Mouse (Mus musculus): ENCODE data around the gene Runx2.

The Runx2 gene

DNA sequence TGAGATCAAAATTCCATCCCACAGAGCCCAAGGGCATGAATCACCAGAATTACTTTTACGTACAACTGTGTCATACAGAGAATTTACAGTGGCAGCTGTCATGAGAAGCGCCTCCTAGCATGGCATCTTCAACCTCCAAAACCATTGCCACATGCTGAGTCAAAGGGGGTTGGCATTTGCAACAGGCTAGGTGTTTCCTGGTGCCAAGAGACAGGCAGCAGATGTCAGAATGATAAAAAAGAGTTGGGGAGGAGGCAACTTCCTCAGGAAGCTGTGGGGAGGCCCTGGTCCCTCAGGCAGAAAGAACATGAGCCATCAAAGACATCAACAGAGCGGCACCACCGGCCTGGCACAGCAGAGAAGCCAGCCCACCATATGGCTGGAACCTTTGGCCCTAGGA is 160.1 kb downstream of the Runx2 start:
- DNase-seq, result no peak

DNA sequence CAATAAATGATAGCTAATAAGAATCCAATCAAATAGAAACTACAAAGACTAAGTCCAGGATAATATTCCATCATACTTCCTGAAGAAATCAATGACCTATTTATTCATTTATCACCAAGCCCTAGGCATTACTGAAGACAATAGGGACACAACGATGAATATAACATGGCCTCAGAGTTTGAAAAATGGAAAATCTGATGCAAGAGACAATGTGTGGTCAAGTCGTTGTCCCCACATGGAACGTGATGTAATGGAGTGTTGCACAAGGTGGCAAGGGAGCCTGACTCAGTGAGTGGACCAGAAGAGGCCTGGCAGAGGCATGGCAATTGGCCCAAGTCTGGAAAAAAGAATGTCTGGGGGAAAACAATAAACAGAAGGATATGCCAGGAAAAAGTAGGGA is 161.5 kb downstream of the Runx2 start:
- no peak for DNase-seq

GRCm38 (mm10) chr17:44652054-44652453 is 162.5 kb downstream of the Runx2 start:
- no peak for DNase-seq

DNA sequence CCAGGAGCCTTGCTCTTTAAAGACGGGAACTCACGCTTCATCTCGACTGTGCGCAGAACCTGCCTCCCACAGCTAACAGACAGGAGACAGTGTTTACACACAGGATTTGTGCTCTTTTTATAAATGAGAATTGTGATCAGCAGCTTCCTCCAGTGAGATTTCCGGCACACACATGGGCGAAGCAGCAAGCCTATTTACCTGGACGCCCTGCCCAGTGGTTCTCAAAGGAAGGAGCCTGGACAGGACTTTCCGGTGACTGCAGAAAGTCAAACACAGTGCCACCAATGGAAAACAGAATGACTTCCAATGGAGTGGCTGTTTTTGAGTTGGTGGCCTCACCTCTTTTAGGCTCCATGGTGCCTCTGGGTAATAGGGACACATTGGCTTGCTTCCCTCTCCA is 163.0 kb downstream of the Runx2 start:
- no peak for DNase-seq

DNA sequence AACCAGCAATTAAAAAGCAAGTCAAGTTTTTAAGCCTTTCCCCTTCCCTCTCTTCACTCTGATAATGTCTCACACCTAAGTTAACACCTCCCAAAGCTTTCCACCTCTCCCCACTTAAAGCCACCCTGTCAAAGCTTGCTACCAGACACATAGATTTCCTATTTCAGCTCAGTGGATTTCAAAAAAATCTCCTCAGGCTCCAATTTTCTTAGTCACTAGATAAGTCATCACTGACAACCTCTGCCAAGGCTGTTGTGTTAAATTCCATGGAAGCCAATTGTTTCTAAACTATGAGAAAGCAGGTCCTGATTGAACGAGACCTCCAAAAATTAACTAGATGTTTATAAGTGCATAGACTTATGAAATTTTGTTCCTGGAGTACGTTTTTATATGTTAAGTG is 164.2 kb downstream of the Runx2 start:
- no peak for DNase-seq

- DNase-seq, result no peak
These were observed 165.5 kb downstream of the Runx2 start for GRCm38 (mm10) chr17:44649056-44649455.

DNA sequence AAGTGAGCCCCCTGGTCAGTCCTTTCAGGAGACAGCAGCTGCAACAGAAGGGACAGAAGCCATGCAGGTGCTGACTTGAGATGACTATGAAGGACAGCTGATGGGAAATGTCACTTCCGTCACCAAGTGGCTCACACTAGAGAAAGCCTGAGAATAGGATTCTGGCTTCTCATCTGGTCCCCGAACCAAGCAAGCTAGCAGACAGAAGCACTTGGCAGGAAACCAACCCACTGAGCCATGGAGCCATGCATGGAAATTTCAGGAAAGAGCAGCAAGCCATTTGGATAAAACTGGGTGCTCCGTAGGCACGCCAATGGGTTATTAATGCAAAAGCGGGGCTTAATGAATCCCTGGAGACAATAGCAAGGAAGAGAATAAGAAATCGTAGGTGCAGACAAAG is 166.7 kb downstream of the Runx2 start:
- DNase-seq, result no peak

DNA sequence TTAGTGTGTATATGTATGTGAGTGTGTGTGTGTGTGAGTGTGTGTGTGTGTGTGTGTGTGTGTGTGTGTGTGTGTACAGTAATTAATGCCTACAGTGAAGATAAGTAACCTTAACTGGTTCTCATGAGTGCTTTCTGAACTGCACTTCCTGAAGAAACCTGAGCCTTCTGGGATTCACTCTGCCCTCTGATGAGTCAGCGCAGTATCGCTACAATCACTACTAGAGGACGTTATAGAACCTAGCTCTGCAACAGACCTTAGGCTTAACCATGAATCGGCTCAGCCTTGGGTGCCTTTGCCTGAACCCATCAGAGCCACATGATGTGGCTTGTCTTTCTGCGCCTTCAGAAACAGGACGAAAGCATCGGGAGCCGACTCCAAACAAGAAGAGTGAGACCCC is 169.5 kb downstream of the Runx2 start:
- DNase-seq, result no peak

DNA sequence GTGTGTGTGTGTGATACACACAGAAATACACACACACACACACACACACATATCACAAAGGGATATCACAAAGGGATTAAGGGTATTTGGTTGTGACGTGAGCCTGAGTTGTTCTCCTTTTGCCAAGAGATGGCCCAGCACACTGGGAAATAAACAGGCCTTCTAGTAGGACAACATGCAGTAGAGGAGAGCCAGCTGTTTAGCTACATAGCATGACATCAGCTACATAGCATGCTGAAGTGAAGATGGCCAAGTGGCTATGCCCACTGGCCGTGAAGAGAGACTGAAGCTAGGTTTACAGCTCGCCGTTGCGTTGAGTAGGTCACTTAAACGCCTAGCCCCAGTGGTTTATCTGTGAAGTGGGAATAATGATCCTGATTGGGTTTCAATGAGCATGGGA is 171.3 kb downstream of the Runx2 start:
- DNase-seq, result no peak

GRCm38 (mm10) chr17:44642126-44642525 is 172.5 kb downstream of the Runx2 start:
- no peak for DNase-seq

- DNase-seq, result no peak
These were observed 173.7 kb downstream of the Runx2 start for GRCm38 (mm10) chr17:44640910-44641309.

DNA sequence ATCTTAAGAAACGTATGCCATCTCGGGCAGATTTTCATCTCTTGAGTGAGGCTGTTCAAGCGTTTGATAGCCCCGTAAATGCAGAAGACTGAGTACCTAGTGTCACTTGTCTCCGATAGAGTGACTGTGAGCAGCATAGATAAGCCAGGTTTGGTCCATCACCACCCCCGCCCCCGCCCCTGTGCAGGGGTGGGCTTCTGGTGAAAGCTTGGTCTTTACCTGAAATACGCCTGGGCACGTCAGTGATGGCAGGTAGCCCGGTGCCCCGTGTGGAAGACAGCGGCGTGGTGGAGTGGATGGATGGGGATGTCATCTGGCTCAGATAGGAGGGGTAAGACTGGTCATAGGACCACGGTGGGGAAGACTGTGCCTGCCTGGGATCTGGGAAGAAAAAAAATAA is 175.2 kb downstream of the Runx2 start:
- DNase-seq, result no peak

- DNase-seq, result no peak
These were observed 177.3 kb downstream of the Runx2 start for GRCm38 (mm10) chr17:44637181-44637880.

- no peak for DNase-seq
These were observed 180.1 kb downstream of the Runx2 start for GRCm38 (mm10) chr17:44634486-44634885.

- no peak for DNase-seq
These were observed 180.8 kb downstream of the Runx2 start for GRCm38 (mm10) chr17:44633607-44634415.

GRCm38 (mm10) chr17:44632941-44633340 is 181.7 kb downstream of the Runx2 start:
- no peak for DNase-seq

GRCm38 (mm10) chr17:44632292-44632691 is 182.3 kb downstream of the Runx2 start:
- DNase-seq, result no peak

DNA sequence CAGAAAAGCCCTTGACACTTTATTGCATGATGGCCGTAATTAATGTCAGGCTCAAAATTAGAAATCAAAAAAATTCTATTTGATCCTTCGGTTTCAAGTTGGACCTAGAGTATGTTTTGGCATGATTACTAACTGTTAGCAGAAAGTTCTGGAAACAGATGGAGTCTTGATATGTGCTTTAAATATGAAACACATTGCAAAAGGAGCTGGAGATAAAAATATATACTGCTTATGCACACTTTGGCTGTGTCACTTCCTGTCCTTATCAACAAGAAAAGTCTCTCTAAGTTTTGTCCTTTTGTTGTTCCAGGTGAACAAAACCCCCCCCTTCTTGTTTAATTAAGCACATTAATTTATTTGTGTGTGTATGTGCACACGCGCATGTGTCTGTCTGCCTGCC is 183.0 kb downstream of the Runx2 start:
- no peak for DNase-seq

DNA sequence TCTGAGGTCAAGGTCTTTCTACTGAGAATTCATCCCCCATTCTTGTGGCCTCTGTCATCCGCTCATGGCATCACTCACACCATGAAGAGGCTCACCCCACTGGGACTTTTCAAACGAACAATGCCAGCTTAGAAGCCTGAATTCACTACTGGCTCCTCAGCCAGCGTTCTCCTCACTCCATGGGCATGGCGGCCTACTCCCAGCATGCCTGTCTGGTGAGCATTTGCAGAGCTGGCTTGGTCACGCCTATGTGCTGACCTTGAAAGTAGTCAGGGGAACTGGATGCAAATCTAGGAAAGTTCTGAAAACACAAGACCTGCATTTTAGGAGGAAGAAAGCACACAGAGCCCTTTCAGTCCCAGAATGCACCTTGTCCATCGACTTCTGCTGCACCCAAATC is 187.3 kb downstream of the Runx2 start:
- no peak for DNase-seq

DNA sequence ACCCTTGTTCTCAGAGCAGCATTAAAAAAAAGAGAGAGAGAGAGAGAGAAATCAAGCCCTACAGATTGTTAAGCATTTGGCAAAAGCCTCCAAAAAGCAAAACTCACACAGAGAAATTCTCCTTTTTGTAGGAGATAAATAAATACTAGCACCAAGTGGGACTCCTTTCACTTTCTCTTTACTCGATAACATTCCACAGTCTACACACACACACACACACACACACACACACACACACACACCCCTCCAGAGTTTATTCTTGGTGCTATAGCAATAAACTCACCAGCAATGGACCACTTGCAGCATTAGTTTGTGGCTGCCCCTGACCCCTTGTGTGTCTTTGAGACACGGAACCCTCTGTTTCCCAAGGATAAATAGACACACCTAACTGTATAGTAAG is 190.9 kb downstream of the Runx2 start:
- DNase-seq, result no peak

- no peak for DNase-seq
These were observed 191.3 kb downstream of the Runx2 start for GRCm38 (mm10) chr17:44623271-44623670.

DNA sequence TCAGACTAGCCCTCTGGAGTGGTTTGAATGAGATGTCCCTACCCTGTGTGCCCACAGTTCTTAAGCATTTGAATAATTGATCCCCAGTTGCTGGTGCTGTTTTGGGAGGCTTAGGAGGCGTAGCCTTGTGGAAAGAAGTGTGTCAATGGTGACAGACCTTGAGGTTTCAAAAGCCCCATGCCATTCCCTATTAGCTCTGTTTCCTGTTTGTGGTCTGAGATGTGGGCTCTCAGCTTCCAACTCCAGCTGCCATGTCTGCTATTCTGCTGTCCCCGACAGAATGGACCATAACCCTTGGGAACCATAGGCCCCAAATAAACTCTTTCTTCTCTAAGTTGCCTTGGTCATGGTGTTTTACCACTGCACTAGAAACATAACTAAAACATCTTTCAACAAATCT is 194.1 kb downstream of the Runx2 start:
- no peak for DNase-seq

DNA sequence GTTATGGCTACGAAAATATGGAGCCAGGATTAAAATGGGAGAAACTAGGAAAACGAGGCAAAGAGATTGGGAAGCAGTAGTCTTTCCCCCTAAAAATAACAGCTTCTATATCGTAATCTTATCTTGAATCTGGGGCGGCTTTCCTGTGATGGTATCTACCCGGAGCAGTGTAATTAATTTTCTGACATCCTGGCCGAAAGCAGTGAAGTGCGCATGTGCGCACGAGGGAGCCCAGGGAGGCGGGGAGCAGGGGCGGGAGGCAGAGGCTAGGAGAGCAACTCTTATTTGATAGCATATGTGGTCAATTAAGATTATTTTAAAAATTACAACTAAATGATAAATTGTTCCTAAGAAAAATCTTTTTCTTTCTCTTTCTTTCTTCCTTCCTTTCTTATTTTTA is 195.9 kb downstream of the Runx2 start:
- peak; percentile 59 for DNase-seq

DNA sequence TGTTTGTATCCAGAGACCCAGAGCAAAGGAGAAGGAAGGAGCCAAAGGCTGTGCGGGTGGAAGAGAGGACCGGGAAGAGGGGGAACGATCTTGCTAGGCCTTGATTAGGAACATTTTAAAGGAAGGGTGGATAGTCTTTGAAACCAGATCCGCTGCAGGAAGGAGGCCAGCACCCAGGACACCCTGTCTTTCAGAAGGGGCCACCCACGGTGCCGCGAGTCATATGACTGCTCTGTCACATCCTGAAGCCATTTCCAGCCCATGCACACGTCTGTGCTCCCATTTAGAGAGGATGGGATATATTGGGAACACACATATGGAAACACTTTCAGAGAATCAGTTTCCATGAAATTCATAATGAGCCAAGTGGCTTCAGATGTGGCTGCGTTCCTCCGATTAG is 196.4 kb downstream of the Runx2 start:
- DNase-seq, result no peak

DNA sequence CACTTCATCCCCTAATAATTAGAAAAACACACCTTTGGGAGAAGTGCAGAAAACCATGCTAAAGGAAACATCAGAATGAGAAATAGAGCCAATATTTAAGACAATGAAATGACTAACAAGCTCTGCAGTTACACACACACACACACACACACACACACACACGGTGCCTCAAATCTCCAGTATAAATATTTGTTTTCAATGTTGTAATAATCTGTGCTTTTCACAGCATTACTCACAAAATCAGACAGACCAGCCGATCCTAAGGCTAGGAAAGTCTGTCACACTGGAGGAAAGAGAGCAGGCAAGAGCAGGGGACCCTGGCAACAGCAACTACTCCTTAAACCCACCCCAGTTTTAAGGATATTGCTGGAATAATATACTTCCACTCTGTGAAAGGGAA is 196.9 kb downstream of the Runx2 start:
- no peak for DNase-seq
